Mouse (Mus musculus) mesoderm, embryonic 11.5 days (tissue): ENCODE data around the gene Hist1h3d.
"Not testable (repeated sequence)": the region's sequence is repeated elsewhere in the genome, so short reads cannot be mapped to it uniquely, and the experiment has no call there.

Experiments
- DNase-seq: peaks from one replicate; pipeline ENCODE4 v3.0.0-alpha.2; 2012; ENCODE audit warnings: low read depth, low spot score

Hist1h3d gene

DNA sequence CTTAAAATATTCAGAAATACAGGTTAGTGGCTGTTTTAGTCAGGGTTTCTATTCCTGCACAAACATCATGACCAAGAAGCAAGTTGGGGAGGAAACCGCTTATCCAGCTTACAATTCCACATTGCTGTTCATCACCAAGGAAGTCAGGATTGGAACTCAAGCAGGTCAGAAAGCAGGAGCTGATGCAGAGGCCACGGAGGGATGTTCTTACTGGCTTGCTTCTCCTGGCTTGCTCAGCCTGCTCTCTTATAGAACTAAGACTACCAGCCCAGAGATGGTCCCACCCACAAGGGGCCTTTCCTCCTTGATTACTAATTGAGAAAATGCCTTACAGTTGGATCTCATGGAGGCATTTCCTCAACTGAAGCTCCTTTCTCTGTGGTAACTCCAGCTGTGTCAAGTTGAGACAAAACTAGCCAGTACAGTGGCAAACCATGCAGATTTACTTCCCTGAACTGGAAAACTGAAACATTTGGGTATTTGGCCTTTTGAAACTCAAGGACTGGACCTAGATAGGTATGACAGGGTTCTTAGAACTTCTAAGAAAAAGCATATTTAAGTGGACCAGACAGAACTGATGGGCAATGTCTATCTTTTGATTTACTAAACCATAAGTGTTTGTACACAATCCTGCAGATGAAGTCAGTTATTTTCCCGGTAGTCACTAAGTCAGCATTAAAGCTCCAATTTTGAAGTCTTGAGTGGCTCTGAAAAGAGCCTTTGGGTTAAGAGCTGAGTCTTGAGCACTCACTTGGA, 33.2 kb upstream of the Hist1h3d start:
- DNase-seq: not testable (repeated sequence)

DNA sequence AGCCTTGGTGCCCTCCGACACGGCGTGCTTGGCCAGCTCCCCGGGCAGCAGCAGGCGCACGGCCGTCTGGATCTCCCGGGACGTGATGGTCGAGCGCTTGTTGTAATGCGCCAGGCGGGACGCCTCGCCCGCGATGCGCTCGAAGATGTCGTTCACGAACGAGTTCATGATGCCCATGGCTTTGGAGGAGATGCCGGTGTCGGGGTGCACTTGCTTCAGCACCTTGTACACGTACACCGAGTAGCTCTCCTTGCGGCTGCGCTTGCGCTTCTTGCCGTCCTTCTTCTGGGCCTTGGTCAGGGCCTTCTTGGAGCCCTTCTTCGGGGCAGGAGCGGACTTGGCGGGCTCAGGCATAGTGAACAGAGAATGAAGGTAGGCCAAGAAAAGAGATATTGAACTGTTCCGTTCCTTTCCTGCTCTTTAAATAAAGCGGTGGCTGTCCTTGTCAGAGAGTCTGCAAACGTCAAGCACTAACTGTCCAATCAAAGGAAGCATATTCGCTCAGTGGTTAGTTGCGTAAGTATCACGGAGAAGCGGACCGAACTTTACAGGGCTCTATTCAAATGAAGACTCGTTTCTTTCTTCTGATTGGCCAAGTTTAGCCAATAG, 32.5 kb upstream of the Hist1h3d start, which contains the start of gene Hist1h2bh:
Gene Hist1h2bh (minus strand): TSS at position 394 of the 609 bp plus-strand sequence.
- peak; percentile 92 for DNase-seq

DNA sequence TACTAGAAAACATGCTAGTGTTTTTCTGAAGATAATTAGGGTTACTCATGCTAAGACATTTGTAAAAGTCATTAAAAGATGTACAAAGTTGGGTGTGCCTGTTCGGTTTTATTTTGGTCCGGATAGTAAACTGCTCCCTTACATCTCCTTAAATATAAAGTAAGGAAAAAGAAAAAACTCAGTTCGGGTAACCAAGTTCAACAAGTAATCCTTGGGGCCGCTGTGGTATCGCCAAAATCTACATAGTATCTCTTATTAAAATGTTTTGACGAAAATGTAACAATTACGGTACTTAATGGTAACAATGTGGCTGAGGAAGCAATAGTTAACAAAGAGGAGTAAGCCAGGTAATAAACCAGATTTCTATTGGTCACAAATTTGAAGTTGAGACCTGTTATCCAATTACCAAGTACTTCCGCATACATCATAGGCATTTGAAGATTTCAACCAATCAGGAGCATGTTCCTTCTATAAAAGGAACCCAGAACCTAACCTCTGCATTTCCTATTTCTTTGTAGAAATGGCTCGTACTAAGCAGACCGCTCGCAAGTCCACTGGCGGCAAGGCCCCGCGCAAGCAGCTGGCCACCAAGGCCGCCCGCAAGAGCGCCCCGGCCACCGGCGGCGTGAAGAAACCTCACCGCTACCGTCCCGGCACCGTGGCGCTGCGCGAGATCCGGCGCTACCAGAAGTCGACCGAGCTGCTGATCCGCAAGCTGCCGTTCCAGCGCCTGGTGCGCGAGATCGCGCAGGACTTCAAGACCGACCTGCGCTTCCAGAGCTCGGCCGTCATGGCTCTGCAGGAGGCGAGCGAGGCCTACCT, 31.4 kb upstream of the Hist1h3d start, which contains the start of gene Hist1h3f:
Gene Hist1h3f (plus strand): TSS at position 88 of the 822 bp plus-strand sequence.
- DNase-seq: peak; percentile 94

DNA sequence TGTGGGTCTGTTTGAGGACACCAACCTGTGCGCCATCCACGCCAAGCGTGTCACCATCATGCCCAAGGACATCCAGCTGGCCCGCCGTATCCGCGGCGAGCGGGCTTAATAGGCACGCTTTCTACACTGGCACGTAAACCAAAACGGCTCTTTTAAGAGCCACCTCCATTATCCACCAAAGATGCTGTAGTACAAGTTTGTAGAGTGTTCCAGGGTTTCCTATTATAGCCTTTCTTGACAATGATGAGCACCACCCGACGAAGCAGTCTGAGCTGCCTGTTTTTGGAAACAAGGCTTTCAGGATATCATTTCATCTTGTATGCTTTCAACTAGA, 30.8 kb upstream of the Hist1h3d start:
- DNase-seq: not testable (repeated sequence)

DNA sequence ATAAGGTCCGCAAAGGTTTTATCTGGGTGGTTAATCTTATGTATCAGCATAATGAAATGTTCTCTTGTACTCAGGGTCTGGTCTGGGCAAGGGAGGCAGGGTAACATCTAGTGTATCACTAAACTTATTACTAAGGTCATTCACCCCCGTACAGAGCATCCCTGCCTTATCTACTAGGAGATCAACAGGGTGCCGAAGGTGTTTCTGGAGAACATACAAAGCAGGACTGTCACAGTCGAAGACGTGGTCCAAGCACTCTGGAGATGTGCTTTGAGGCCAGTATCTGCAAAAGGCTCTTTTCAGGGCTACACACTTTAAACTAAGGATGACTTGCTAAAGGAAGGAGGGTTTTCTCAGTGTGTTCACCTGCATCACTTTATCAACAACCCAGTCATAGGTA, 28.9 kb upstream of the Hist1h3d start:
- no peak for DNase-seq

DNA sequence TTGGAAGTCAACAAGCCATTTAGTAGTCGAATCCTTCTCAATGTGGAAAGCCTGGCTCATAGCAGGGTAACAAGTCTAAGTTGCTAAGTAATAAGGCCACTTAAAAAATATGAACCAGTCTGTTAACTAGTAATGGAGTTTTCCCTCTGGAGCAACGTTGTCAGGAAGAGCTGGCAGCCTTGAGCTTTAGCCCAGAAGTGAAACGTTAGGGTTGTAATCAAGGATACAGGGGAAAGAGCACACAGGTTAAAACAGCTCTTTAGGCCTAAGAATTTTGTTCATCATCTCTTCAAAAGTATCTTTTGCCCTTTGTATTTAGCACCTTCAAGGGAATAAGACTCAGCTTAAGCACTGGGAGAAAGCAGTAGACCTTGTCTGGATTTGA, 24.8 kb upstream of the Hist1h3d start:
- DNase-seq: no peak

DNA sequence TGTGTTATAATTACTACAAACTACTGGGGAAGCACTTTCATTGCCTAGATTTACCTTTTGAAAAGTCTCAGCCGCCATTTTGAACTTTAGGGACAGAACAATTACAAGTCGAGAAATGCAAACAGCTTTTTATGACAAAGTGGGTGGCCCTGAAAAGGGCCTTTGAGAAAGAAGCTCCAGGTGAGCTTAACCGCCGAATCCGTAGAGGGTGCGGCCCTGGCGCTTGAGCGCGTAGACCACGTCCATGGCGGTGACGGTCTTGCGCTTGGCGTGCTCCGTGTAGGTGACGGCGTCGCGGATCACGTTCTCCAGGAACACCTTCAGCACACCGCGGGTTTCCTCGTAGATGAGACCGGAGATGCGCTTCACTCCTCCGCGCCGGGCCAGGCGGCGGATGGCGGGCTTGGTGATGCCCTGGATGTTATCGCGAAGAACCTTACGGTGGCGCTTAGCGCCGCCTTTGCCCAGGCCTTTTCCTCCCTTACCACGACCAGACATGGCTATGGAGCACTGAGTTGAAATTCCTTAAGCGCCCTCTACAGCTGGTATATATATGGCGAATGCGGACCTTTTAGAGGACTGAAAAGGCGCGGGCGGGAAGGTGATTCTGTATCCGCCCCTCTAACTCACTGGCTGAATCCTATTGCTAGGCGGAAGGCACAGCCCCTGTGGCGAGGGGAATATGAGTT, 24.3 kb upstream of the Hist1h3d start, which contains the start of gene Hist1h4f:
Gene Hist1h4f (minus strand): TSS at position 503 of the 689 bp plus-strand sequence.
- DNase-seq: peak; percentile 95

DNA sequence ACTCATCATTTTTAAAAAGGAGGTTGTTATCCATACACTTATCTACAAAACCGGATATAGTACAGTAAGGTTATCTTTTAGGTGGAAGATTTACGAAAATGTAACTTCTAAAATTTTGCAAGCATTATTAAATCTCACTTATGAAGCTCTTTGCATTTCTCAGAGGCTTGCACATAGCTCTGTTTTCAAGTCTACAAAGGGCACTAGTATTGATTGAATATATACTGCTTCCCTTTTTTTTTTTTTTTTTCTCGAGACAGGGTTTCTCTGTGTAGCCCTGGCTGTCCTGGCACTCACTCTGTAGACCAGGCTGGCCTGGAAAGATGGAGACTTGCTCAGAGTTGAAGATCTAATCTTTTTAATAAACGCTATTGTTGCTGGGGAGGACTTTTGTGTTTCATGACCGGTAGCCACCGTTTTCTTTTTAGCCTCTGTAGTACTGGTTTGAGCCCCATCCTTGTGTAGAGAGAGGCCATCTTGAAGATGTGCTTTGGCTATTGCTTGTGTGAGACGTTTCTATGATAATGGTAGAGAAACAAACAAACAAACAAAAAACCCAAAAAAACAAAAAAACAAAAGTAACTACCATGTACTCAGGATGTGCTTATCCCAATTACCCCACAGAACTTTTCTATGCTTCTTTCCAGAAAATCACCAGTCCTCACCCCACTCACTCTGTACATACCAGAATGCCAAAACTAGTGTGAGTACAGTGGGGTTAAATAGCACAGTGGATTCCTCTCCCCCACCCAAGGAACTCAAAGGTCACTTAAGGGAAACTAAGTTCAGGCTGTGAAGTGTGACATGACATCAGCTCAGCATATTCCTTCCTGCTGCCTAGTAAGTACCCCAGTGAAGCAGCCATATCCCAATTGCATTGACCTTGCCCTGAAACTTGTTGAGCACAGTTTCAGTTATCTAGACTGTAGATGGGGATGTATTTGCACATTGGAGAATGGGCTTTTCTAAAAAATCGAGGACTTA, 23.3 kb upstream of the Hist1h3d start:
- no peak for DNase-seq

DNA sequence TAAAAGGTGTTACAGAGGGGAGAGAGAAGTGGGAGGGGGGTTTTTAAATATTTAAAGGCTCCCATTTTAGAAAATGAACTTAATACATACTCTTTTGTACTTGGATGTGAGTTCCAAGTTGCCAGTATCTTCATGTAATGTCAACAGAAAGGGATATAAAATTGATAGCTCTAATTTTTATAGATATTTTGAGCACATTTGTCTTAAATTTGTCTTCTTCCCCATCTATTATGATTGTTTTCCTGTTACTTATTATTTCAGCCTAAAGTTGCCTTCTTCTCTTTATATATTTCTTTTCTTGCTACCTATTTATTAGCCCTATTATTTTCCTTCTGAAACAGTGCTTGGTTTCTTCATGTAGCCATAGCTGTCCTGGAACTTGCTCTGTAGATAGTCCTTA, 22.6 kb upstream of the Hist1h3d start, which contains the start of gene Hist1h1d:
Gene Hist1h1d (plus strand): TSS at position 301 of the 400 bp plus-strand sequence.
- DNase-seq: no peak

DNA sequence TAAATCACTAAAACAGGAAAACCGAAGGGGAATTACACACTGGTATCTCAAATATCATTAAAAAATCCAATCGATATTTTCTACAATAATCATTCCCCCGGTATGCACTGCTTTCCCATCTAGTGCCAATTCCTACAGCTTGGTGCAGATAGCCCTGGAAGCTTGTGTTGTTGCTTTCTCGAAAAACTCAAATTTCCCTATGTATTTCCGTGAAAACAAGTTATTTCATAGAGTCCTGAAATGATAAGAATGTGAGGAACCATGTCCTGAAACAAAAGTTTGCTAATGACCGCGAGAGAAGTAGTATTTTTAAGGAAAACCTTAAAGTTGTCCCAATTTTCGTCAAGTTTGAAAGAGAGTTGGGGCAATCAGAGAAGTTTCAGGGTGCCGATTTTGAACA, 21.2 kb upstream of the Hist1h3d start:
- no peak for DNase-seq

DNA sequence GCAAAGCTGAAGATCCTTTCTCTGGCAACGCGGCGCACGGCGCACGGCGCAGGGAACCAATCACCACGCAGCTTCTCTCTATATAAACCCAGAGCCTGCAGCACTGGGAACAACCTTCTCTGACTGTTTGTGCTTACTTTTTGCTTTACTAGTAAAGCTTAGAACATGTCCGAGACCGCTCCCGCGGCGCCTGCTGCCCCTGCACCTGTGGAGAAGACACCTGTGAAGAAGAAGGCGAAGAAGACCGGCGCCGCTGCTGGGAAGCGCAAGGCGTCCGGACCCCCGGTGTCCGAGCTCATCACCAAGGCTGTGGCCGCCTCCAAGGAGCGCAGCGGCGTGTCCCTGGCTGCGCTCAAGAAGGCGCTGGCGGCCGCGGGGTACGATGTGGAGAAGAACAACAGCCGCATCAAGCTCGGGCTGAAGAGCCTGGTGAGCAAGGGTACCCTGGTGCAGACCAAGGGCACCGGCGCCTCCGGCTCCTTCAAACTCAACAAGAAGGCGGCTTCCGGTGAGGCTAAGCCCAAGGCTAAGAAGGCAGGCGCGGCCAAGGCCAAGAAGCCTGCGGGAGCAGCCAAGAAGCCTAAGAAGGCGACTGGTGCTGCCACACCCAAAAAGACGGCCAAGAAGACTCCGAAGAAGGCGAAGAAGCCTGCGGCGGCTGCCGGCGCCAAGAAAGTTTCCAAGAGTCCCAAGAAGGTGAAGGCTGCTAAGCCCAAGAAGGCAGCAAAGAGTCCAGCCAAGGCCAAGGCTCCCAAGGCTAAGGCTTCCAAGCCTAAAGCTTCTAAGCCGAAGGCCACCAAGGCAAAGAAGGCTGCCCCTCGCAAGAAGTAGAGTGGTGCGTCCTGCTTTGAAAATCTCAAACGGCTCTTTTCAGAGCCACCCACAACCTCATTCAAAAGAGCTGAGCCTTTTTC, 20.4 kb upstream of the Hist1h3d start:
- DNase-seq: peak; percentile 88

DNA sequence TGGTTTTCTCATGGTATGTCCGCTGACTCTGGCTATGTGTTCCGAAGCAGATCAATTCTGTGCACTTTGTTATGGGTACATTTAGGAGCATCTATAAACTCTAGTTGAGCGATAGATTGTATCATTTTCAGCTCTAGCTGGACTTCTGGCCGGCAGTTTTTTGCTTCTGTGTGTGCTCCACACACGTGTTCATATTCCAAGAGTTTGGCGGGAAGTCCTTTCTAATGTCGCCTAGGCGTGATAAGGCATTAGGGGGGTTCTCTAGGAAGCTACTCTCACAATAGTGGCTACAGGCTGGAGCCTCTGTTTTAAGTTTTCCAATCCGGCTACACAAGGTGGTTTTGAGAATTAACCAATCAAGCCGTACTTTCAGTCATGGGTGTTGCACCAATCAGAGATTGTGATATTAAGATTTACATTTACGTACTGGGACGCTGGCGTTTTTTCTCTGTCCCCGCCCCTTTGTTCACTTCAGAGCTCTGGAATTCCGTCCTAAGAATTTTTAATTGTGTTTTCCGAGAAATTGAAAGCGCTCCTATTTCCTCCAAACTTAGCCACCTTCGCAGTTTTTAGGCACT, 19.6 kb upstream of the Hist1h3d start:
- peak; percentile 92 for DNase-seq

DNA sequence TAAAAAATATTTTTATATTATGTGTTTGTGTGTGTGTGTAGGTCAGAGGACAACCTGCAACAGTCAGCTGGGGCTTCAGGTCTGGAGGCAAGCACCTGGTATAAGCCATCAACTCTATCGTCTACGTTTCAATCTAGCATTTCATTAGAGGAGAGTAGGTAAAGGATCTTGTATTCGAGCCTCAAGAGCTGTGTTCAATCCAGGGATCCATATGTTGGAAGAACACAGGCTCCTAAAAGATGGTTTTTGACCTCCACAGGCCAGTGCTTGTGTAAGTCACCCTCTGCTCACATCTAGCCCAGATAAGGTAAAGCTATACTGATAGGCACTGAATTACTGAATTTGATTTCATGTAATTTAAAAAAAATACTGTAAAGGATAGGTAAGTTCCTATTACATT, 18.7 kb upstream of the Hist1h3d start:
- DNase-seq: no peak

DNA sequence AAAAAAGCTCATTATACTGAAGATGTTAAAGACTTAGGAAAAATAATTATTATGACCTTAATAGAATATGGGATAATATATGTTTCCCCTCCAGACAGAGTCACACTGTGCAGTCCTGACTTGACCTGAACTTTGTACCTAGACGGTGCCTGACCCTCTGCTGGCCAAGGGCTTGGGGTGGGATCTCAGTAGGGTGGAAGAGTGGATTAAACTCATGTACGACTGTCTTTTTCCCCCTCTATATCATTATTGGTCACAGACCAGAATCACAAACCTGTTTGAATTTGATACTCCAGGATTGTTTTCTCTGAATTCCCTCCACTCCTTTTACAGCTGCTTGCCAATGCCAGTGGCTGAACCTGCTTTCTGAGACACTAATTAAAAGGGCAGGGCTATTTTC, 14.9 kb upstream of the Hist1h3d start:
- DNase-seq: not testable (repeated sequence)

DNA sequence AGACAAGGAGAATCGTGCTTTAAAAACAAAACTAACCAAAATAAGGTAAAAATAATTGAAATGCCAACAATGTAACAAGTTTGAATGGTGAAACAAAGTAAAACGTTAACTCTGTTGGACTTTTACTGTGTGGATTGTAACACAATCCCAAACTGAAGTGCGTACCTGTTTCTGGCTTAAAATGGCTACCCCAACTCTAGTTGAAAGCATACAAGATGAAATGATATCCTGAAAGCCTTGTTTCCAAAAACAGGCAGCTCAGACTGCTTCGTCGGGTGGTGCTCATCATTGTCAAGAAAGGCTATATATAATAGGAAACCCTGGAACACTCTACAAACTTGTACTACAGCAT, 14.1 kb upstream of the Hist1h3d start:
- not testable (repeated sequence) for DNase-seq

DNA sequence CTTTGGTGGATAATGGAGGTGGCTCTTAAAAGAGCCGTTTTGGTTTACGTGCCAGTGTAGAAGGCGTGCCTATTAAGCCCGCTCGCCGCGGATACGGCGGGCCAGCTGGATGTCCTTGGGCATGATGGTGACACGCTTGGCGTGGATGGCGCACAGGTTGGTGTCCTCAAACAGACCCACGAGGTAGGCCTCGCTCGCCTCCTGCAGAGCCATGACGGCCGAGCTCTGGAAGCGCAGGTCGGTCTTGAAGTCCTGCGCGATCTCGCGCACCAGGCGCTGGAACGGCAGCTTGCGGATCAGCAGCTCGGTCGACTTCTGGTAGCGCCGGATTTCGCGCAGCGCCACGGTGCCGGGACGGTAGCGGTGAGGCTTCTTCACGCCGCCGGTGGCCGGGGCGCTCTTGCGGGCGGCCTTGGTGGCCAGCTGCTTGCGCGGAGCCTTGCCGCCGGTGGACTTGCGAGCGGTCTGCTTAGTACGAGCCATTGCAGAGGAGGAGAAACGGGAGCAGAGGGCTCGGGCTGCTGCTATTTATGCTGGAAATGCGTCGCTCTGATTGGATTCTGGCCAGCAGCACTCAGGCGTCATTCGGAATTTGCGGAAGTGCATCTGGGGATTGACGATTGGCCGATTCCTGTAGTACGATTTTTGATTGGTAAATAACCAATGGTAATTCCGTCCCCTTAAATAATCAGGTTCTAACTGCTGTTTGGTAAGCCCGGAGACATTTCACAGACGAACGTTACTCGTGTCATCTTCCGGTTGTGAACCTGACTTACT, 13.5 kb upstream of the Hist1h3d start, which contains the start of gene Hist1h3e:
Gene Hist1h3e (minus strand): TSS at position 487 of the 777 bp plus-strand sequence.
- peak; percentile 98 for DNase-seq

DNA sequence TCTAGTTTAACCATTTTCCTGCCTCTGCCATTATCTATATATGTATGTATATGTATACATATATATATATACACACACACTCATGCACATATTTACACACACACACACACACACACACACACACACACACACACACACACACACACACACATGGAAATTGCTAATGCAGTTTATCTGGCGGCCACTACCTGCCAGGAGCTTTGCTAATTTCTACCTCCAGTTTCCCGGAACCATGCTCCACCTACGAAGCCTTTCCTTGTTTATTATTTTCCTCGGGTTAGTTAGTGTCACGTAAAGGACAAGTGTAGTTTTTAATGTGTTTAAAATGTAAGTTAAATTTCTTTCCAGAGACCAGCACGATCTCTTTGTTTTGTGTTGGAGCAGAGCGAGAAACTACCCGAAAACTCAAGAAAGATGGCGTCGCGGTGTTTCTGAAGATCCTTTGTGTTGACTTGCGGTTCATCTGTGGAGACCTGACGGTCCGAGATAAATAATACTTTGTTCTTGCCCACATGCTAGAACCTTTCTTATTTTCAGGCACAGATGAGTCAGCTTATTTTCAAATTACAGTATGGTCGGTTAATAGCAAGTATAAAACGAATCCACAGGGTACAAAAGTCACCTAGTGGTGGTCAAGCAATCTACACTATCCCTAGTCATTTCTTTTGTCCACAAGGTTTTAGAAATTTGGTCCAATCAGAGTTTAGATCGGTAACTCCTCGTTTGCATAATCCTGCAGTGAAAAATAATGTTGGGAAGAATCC, 12.7 kb upstream of the Hist1h3d start:
- DNase-seq: peak; percentile 82
